In genomic region chr10:96458551-96458950, GRCm38 (mm10) we compare ENCODE assay signal across 25 mouse cellular contexts.
DNase-seq lines count a peak whose midpoint lies in the region; ATAC-seq and TF ChIP-seq lines count a peak whose summit lies in the region.
"Had no signal": no experiment of that assay in that cellular context is flagged by ENCODE, and none has a peak within 500 bp of the region (broad histone marks: within the 10 kb centered on the region; RNA-seq: fewer than 3 reads in every experiment).

No protein-coding gene starts in this region.

- H3K36me3 ChIP-seq in embryonic facial prominence, embryonic 14.5 days (ENCODE audit: control insufficient read depth, insufficient read depth, low read length) = no peaks in the 10 kb centered on the region
- no peaks in the 10 kb centered on the region for H3K36me3 ChIP-seq in embryonic facial prominence, embryonic 10.5 days (replicated peaks)
- H3K36me3 ChIP-seq in kidney, postnatal 0 days (ENCODE audit: insufficient read depth, low read length) = no peaks in the 10 kb centered on the region
- no peaks in the 10 kb centered on the region for H3K36me3 ChIP-seq in kidney, embryonic 15.5 days
- H3K36me3 ChIP-seq: embryonic facial prominence, embryonic 12.5 days; forebrain, embryonic 15.5 days; G1E; heart, embryonic 12.5 days; limb, embryonic 15.5 days; lung, embryonic 15.5 days had no signal

- 49% methylated on average over 4 of the region's 4 CpGs for WGBS in embryonic facial prominence, embryonic 14.5 days
- 62% methylated on average over 4 of the region's 4 CpGs for WGBS in embryonic facial prominence, embryonic 10.5 days
- 60% methylated on average over 4 of the region's 4 CpGs for WGBS in kidney, postnatal 0 days
- WGBS in kidney, embryonic 15.5 days = 47% methylated on average over 4 of the region's 4 CpGs

- no peaks in the 10 kb centered on the region for H3K27me3 ChIP-seq in embryonic facial prominence, embryonic 14.5 days (replicated peaks; ENCODE audit: control insufficient read depth, insufficient read depth, low read length)
- no peaks in the 10 kb centered on the region for H3K27me3 ChIP-seq in embryonic facial prominence, embryonic 10.5 days (replicated peaks; ENCODE audit: low read depth, poor library complexity, severe bottlenecking)
- no peaks in the 10 kb centered on the region for H3K27me3 ChIP-seq in kidney, postnatal 0 days (ENCODE audit: insufficient read depth, low read length)
- H3K27me3 ChIP-seq in kidney, embryonic 15.5 days = no peaks in the 10 kb centered on the region
- H3K27me3 ChIP-seq: CH12.LX; embryonic facial prominence, embryonic 12.5 days; forebrain, embryonic 15.5 days; heart, embryonic 12.5 days; limb, embryonic 15.5 days; lung, embryonic 15.5 days; megakaryocyte, embryonic 14.5 days had no signal

- DNase-seq in embryonic facial prominence, embryonic 14.5 days (ENCODE audit: low spot score) = peak; percentile 83
- no peak for DNase-seq in embryonic facial prominence, embryonic 10.5 days (ENCODE audit: low spot score)
- peak; percentile 21 for DNase-seq in kidney, postnatal 0 days (ENCODE audit: low spot score)
- peak; percentile 57 for DNase-seq in NIH3T3 (ENCODE audit: low read depth)
- DNase-seq in retina, embryonic 14.5 days (ENCODE audit: low spot score) = peak; percentile 35
- no peak for DNase-seq in ovary, adult 18-20 months (ENCODE audit: low spot score)
- DNase-seq: B cell, adult 2 months; cerebellum, adult 8-10 months; heart, postnatal 10 days; layer of hippocampus, adult 9-11 months; lung, postnatal 36 days; right cerebral cortex, postnatal 4 days; thymus, postnatal 14 days had no signal

- no peak overlapping the region for H3K27ac ChIP-seq in embryonic facial prominence, embryonic 14.5 days (replicated peaks; ENCODE audit: low read depth, low read length)
- no peak overlapping the region for H3K27ac ChIP-seq in embryonic facial prominence, embryonic 10.5 days (replicated peaks)
- no peak overlapping the region for H3K27ac ChIP-seq in kidney, postnatal 0 days
- no peak overlapping the region for H3K27ac ChIP-seq in kidney, embryonic 15.5 days
- H3K27ac ChIP-seq: forebrain, embryonic 15.5 days; left cerebral cortex, adult 2 months; liver, embryonic 14.5 days; lung, embryonic 15.5 days had no signal

- H3K4me1 ChIP-seq in embryonic facial prominence, embryonic 14.5 days (ENCODE audit: control insufficient read depth, insufficient read depth, low read length) = peaks cover 27% of the 10 kb centered on the region
- peaks cover 30% of the 10 kb centered on the region for H3K4me1 ChIP-seq in embryonic facial prominence, embryonic 10.5 days
- no peaks in the 10 kb centered on the region for H3K4me1 ChIP-seq in kidney, postnatal 0 days (replicated peaks; ENCODE audit: insufficient read depth, low read length)
- H3K4me1 ChIP-seq in kidney, embryonic 15.5 days = peaks cover 11% of the 10 kb centered on the region
- H3K4me1 ChIP-seq: heart, embryonic 12.5 days; lung, embryonic 15.5 days; megakaryocyte, embryonic 14.5 days had no signal

- H3K4me3 ChIP-seq in embryonic facial prominence, embryonic 14.5 days (ENCODE audit: low read depth, low read length) = no peak overlapping the region
- no peak overlapping the region for H3K4me3 ChIP-seq in embryonic facial prominence, embryonic 10.5 days
- H3K4me3 ChIP-seq in kidney, postnatal 0 days (replicated peaks; ENCODE audit: low read depth, low read length) = no peak overlapping the region
- H3K4me3 ChIP-seq in kidney, embryonic 15.5 days (replicated peaks) = no peak overlapping the region
- H3K4me3 ChIP-seq: embryonic facial prominence, embryonic 12.5 days; forebrain, embryonic 15.5 days; heart, embryonic 12.5 days; left cerebral cortex, adult 2 months; limb, embryonic 15.5 days; lung, embryonic 15.5 days; megakaryocyte, embryonic 14.5 days had no signal

- no peak overlapping the region for H3K4me2 ChIP-seq in embryonic facial prominence, embryonic 14.5 days (ENCODE audit: low read depth, low read length)
- H3K4me2 ChIP-seq in kidney, postnatal 0 days (ENCODE audit: low read length) = no peak overlapping the region
- H3K4me2 ChIP-seq in kidney, embryonic 15.5 days = no peak overlapping the region
- H3K4me2 ChIP-seq: embryonic facial prominence, embryonic 12.5 days; forebrain, embryonic 15.5 days; heart, embryonic 12.5 days; limb, embryonic 15.5 days; lung, embryonic 15.5 days had no signal

- TF ChIP-seq CTCF in kidney, postnatal 0 days (IDR thresholded peaks at IDR 0.05; ENCODE audit: low read depth) = no peak

- no peak overlapping the region for H3K9ac ChIP-seq in embryonic facial prominence, embryonic 14.5 days (ENCODE audit: low read depth, low read length)
- no peak overlapping the region for H3K9ac ChIP-seq in kidney, postnatal 0 days (ENCODE audit: low read depth, low read length)
- H3K9ac ChIP-seq in kidney, embryonic 15.5 days = no peak overlapping the region
- H3K9ac ChIP-seq: embryonic facial prominence, embryonic 12.5 days; forebrain, embryonic 15.5 days; heart, embryonic 12.5 days; limb, embryonic 15.5 days; liver, embryonic 14.5 days; lung, embryonic 15.5 days had no signal

- ATAC-seq in embryonic facial prominence, embryonic 14.5 days (ENCODE audit: low read depth) = peak; percentile 44
- no peak for ATAC-seq in kidney, postnatal 0 days (replicated peaks; ENCODE audit: low FRiP score, low read depth)
- ATAC-seq in kidney, embryonic 15.5 days (replicated peaks; ENCODE audit: low FRiP score) = no peak
- ATAC-seq: forebrain, embryonic 15.5 days; intestine, postnatal 0 days had no signal

- no peaks in the 10 kb centered on the region for H3K9me3 ChIP-seq in embryonic facial prominence, embryonic 14.5 days (ENCODE audit: control insufficient read depth, low read length)
- H3K9me3 ChIP-seq in embryonic facial prominence, embryonic 10.5 days = no peaks in the 10 kb centered on the region
- H3K9me3 ChIP-seq in kidney, postnatal 0 days (replicated peaks; ENCODE audit: low read length) = no peaks in the 10 kb centered on the region
- no peaks in the 10 kb centered on the region for H3K9me3 ChIP-seq in kidney, embryonic 15.5 days (replicated peaks)
- H3K9me3 ChIP-seq: embryonic facial prominence, embryonic 12.5 days; forebrain, embryonic 15.5 days; heart, embryonic 12.5 days; limb, embryonic 15.5 days; lung, embryonic 15.5 days; megakaryocyte, embryonic 14.5 days had no signal

Comparison
In these comparisons a context has a peak if more than half of its experiments do, and no peak if none do; other contexts are left out.
1. DNase-seq: peak in embryonic facial prominence, embryonic 14.5 days (single experiment), kidney, postnatal 0 days (single experiment), NIH3T3 (single experiment) and retina, embryonic 14.5 days (single experiment); none in embryonic facial prominence, embryonic 10.5 days (single experiment) and ovary, adult 18-20 months (single experiment).